Mouse (Mus musculus): Measurements from ENCODE around the gene Gcgr.

Gcgr gene

DNA sequence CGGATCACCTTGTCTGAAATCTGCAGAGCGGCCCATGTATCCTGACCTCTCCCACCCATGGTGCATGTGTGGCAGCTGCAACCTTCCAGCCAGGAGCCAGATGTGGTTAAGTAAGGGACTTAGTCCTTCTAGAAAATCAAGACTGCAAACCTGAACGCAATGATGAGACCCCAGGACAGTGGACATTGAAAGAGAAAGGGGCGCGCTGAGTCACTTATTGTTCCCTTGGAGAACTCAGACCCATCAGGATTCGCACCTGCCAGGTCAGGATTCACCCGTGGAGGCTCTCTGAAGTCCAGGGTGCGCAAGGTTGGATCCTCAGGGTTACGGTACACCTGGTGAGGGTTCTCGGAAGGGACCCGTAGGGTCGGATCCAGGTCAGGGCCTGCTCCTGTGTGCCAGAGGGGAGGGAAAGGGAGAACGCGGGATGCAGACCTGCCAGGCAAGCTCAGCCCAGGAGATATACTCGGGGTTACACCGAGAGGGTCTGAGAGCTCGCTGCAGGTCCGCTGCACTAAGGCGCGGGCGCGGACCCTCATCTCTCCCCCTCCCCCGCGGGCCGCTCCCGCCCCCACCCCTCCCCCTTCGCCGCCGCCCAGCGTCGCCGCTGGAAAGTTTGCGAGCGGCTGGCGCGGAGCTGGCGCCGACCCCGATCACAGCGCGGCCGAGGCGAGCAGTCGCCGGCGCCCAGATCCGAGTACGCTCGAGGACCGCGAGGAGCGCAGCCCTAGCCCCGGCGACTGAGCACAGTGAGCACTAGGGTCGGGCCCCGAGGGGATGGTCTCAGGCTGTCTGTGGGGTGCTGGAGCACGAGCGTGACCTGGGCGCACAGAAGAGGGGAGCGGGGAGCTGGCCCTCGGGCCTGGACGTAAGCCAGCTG is at the start of gene Gcgr:
Gene Gcgr (plus strand): TSS at position 615 of the 880 bp plus-strand sequence.
- no peak for DNase-seq (ENCODE audit: low read depth, low spot score)

DNA sequence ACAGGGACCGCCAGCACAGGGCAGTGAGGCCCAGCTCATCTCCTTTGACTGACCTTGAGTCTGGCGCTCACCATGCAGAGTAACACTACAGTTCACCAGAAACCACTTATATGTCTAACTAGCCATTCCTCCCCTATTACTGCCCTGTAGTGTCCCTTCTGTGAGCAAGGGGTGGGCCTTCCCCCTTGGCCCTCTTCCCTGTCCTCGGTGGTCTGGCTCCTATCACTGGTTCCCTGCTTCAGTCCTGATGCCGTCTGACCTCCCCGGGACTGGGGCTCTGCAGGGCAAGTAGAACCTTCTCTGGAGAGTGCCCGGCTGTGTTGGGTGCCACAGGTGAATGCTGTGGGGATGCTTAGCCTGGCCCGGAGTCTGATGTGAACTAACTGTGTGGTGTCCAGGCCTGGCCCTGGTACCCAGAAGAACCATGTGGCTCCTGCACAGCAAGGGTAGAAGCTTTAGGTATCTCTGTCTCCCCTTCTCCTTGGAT is 47.0 kb upstream of the Gcgr start:
- no peak for DNase-seq (ENCODE audit: low read depth, low spot score)

DNA sequence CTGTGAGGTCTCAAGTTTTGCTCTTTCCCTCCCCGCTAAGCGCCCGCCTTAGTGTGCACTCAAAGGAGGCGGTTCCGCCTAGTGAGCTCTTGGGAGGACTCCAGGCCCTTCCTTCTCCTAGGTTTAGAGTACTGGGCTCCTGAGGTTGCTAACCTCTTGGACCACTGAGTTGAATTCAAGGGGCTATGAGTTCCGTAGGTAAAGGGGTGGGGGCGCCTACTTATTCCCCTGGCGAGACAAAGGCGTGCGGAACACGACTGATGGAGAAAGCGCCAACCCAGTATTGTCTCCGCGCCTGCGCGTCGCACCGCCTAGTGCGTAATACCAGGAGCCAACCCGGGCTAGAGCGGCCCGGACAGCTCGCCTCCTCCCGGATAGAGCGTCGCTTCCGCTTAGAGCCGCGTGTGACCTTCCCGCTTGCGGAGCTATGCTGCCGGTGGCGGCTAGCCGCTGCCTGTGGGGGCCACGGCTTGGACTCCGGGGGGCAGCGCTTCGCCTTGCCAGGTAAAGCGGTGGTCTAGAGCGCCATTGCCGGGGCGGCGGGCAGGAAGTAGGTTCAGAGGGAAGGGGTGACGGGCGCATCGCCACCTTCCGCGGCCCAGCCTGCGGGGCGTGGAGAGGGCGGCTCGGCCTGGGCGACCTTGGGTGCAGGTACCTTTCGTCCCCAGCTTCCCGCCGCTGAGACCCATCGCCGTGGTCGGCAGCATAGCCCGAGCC is 46.1 kb upstream of the Gcgr start, which contains the start of gene Mrpl12:
Gene Mrpl12 (plus strand): TSS at position 349 of the 717 bp plus-strand sequence.
- peak; percentile 97 for DNase-seq (ENCODE audit: low read depth, low spot score)

DNA sequence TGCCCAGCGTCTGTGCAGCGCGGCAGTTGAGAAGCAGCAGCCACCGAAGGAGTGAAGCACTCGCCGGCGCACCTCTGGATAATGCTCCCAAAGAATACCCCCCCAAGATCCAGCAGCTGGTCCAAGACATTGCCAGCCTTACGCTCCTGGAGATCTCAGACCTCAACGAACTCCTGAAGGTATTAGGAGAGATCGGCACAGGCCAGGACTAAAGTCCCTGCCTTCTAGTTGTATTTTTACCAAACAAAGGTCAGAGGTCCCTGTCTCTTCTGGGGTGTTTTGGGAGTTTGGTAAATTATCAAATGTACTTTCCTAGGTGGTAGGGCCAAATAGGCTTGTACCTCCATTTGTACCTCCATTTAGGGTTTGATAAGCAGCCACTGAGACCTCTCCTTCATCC is 45.2 kb upstream of the Gcgr start:
- DNase-seq (ENCODE audit: low read depth, low spot score), result no peak

DNA sequence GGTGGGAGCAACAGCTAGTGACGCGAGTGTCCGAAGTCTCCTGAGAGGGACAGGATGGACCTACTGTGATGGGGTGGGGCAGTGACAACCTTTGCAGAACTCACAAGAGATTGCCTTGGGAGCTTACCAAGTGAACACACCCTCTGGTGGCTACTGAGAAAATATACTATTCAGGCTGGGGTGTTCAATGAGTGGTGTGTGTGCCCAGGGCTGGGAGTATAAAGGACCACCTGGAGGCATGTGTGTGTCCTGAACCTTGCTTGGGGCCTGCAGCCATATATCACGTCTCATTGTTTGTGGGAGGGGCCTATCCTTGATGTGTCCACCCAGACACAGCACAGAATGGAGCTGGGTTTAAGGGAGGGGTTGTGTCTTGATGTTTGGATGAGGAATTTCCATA is 42.0 kb upstream of the Gcgr start:
- DNase-seq (ENCODE audit: low read depth, low spot score), result peak; percentile 34

DNA sequence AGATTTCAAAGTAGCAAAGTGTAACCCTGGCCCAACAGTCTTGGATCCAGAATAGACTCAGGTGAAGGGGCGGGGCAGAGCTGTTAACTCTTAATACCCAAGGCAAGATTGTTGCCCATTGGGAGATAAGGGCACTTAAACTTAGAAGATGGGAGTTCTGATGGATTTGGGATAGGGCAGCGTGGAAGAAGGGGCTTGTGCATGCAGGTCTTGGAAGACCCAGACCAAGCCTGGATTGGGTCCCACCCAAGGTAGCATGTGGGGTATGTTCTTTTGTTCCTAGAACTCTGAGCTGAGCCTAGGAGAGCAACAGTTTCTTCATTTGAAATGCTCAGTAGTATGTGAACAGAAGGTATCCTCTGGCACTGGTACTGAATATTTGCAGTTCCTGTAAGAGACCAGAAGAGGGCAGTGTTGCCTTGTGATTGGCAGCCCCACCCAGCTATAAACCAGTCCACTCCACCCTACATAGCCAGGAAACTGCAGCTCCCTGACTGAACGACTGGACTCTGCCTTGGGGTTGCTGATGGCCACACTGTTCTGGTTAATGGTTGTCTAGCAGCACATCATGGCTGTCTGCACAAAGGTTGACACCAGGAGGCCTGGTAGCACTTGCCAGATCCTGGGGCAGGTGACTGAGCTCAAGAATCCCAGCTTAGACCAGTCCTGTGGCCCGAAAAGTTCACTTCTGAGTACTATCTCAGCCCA is 41.3 kb upstream of the Gcgr start:
- peak; percentile 86 for DNase-seq (ENCODE audit: low read depth, low spot score)

DNA sequence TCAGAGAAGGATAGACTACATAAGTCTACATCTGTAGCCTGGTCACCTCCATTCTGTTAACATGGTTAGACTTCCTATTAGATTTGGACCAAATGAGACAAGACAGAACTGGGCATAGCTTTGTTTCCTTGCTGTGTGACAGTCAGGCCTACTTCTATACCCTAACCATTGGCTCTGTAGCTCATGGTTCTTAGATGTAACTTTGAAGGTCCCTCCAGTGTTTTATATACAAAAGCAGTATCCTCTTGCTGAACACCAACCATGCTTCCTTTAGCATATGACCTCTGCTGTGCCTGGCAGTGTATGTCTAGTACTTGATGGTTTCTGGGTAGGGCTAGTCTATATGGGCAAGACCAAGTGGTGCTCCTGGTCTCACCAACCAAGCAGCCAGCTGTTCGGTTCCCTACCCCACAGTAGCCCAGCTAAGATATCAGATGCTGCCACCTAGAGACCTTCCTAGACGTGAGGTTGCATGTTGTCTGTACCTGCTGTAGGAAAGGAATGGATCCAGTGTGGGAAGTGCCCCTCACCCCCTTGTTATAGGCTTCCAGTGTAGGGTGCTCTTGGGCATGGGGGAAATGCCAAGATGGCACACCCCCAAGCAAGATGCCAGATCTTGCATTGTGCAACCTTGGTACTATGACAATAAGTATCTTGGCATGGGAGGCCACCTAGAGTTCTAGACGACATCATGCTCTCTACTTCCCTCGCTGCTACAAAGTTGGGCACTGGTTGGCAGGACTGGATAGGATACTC is 40.0 kb upstream of the Gcgr start:
- DNase-seq (ENCODE audit: low read depth, low spot score), result peak; percentile 42

DNA sequence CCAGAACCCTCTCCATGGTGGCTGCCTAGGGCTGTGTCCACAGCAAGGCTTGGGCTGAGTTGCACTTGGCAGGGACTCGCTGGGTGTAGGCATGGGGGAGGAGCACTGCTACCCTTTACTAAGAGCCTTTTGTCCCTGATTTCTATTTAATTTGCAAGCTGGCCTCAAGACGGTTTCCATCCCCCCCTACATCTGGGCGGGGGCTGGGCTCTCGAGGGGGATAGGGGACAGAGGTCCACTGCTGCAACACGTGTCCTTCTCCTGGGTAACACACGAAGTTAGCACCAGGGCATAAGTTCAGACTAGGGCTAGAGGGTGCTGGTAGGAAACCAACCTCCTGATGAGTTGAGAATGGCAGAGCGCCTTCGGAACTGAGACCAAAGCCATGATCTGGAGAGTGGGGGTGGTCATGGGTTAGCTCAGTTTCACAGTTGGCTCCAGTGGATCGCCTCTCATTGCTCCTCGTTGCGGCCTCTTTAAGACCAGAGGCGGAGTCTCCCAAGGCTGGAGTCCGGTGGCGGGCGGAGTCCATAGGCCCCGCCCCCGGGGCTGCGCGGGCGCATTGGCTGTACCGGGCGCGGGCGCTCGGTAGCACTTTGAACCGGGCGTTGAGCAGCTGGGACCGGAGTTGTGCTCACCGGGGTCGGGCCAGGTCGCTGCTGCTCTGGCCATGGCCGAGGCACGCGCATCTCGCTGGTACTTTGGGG is 39.0 kb upstream of the Gcgr start, which contains the start of gene Slc25a10:
Gene Slc25a10 (plus strand): TSS at position 524 of the 707 bp plus-strand sequence.
- peak; percentile 88 for DNase-seq (ENCODE audit: low read depth, low spot score)

DNA sequence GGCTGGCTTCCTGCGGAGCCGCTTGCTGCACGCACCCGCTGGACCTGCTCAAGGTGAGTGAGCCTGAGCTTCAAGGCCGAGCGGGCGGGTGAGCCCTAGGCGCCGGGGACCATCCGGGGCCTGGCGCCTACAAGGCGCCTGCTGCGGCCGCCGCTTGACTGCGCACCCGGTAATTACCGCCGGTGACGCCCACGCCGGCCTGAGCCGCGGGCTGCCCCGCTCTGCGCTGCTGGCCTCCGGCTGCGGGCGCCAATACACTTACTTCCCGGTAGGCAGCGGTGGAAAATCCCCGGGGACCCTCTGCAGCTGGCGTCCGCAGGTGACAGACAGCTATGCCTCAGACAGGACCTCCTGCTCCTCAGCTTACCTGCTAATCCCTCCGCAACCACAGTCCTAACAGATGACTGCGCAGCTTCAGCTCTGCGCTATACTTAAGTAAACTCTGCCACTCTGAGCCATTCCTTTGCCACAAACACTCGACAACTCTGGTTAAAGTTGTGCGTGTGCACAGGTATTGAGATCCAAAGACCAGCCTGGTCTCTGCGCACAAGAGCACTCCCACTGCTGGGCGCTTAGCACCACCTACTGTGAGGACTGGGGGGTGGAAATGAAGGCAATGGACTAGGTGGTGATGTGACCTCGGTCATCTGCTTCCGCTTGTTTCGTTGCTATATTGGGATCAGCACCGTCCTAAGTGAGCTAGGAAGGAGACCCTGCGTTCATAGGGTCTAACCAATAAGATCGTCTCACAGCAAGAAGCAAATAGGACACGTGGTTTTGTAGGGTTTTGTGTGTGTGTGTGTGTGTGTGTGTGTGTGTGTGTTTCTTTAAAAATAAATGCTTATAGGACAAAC is 38.2 kb upstream of the Gcgr start:
- peak; percentile 50 for DNase-seq (ENCODE audit: low read depth, low spot score)

DNA sequence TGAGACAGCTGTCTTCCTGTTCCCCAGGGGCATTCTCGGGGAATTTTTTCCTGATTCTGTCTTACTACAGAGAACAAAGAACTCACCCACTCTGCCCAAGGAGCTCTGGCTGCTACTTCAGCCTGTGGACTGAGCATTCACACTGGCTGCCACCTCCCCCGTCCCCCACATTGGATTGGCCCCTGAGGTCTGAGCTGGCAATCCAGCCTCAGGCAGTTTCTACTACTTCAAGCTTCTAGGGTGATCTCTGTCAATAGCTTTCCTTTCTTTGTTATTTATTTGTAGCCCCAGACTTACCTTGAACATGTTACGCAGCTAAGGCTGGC is 37.7 kb upstream of the Gcgr start:
- DNase-seq (ENCODE audit: low read depth, low spot score), result no peak

DNA sequence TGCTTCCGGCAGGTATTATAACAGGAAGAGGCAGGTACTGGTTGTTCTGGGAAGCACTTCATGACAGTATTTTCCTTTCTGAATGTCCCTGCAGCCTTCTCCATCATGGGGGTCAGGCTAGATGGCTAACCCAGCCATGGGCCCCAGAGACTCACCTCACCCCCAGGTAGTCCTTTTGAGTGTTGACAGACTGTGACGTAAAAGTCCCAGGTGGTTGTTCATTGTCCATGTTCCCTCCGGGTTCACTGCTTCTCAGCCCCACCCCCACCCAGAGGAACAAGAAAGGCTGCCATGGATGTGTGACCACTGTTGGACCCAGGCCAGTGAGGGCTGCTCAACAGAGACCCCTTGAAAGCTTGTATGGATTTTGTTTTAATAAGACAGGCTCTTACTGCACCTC is 37.1 kb upstream of the Gcgr start:
- DNase-seq (ENCODE audit: low read depth, low spot score), result no peak

DNA sequence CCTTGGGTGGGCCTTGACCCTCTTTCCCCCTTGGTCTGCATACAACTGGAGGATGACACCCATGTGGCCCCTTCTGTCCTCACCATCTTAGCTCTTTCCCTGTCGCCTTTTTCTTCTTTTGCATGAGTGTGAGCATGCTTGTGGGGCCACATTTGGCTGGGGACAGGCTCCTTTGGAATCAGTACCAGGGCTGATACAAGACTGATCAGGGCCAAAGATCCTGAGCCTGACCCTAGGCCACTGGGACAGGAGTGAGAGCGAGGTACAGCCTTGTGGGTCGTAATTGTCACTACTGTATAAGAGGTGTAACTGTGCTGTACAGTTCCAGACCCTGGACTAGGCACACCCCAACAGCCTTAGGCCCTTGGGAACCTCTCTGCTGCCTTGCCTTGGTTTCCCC is 36.6 kb upstream of the Gcgr start:
- DNase-seq (ENCODE audit: low read depth, low spot score), result no peak

DNA sequence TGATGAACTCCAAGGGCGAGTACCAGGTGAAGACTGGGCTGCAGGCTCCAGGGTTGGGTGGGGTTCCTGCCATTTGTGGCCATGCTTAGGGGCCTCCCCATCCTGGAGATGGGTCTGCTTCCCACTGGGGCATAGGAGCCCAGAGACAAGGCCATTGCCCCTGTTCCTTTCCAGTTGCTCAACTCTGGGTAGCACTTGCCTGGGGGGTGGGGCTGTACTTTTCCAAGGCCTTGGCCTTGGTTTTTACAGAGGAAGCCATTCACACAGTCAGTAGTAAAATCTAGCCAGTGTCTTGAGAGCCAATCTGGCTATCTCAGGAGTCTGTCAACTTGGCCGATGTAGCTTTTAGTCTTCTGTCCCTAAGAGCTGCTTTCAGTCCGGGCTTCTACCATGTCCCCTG is 33.1 kb upstream of the Gcgr start:
- no peak for DNase-seq (ENCODE audit: low read depth, low spot score)

DNA sequence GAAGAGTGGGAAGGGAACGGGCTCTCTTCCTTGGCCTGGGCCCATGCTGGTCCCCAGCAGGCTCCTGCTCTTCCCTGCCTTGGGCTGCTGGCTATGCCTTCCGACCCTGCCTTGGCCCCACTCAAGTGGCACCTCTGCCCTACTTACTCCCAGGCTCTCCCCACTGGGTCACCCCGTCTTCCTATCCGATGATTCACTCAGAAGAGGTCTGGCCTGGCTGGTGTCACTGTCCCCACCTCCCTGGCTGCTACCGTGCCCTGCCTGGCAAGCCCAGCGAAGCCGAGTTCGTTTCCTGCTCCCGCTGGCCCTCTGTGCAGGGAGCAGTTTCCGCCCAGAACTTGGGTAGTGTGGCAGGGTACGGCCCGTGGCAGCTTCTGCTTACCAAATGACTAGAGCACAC is 32.3 kb upstream of the Gcgr start:
- no peak for DNase-seq (ENCODE audit: low read depth, low spot score)

DNA sequence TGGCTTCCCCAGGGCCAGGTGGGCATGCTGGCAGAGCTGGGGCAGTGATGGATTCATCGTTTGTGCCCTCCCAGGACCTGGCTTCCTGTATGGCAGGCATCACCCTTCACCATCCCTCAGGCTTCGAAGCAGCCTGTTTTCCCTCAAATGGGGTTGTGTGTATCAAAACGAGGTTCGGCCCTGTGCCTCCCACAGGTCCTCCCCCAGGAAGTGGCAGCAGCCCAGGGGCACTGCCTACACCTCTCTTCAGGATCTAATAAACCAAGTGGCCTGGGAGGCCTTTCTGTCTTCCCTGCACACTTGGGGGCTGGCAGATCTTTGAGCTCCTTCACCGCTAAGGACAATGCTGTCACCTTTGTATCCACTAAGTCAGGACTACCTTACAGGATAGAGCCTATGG is 31.6 kb upstream of the Gcgr start:
- no peak for DNase-seq (ENCODE audit: low read depth, low spot score)

DNA sequence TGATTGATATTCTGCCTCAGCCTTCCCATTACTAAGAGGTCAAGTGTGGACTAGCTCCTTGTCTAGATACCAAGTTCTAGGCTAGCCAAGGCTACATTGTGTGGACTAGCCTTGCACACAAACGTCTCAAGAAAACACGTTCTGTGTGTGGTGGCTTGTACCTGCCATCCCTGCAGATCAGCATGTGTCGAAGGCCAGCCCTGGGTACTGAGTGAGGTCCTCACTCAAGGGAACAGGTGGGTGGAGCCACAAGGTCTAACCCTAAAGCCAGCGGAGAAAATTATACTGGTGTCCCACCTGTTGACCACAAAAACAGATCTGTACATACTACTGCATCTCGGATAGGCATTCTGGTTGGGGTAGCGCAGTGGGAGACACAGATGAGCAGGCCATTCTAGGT is 30.6 kb upstream of the Gcgr start:
- DNase-seq (ENCODE audit: low read depth, low spot score), result no peak

DNA sequence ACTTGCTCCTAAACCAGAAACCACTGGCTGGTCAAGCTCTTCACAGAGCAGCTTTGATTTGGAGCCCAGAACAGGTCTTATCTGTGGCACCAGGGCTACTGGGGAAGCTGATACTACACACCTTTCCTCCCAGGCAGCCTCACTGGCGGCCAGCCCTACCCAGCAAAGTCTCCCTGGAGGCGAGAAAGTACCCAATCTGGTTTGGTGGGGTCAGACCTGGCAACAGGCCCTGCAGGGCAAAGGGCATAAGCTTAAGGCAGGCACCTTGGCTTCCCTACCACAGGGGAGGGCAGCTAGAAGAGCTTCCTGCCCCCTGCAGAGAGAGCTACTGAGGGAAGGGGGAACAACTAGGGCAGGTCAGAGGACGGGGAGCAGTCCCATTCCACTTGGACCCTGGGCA is 30.1 kb upstream of the Gcgr start:
- no peak for DNase-seq (ENCODE audit: low read depth, low spot score)

DNA sequence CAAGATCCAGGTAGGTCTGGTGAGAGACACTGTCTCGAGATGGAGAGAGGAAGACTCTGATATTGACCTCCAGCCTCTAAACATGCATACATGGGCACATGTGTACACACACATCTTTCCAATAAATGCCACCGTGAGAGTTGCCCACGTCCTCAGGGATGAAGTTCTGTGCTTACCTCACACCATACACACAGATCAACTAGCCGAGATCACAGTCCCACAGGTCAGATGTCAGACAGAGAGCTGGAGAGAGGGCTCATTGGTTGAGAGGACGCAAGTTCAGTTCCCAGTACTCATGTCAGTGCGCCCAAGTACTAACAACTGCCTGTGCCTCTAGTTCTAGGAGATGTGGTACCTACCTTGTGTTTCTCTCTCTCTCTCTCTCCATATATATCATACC is 29.5 kb upstream of the Gcgr start:
- no peak for DNase-seq (ENCODE audit: low read depth, low spot score)

DNA sequence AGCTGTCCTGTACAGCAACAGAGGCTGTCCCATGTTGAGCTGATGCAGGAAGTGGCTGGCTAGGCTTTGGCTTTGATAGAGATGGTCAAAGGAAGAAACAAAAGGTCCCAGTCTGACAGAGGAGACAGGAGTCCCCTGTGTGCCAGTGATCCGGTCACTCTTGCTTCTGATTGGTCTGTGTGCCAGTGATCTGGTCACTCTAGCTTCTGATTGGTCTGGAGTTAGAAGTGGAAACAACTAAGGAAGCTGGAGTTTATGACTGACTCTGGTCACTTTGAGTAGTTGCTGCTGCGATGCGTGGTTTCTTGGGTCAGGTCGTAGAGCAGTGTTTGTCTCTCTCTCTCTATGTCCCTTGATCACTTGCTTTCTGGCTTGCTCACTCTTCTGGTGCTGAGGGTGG is 28.8 kb upstream of the Gcgr start:
- DNase-seq (ENCODE audit: low read depth, low spot score), result no peak

DNA sequence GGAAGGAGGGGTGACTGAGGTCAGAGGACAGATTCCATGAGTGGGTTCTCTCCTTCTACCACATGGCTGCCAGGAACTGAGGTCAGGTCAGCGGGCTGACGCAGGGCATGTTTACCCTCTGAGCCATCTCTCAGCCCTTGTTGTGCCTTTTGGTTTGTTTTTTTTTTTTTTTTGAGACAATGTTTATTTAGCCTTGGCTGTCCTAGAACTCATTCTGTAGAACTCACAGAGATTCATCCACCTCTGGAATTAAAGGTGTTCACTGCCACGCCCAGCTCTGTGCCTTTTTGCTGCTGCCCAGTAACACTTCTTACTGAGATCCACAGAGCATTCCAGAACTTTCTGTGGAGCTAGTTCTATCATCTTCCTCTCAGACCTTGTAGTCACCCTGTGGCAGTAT is 24.8 kb upstream of the Gcgr start:
- no peak for DNase-seq (ENCODE audit: low read depth, low spot score)
